Mouse (Mus musculus) limb, embryonic 14.5 days (tissue): ENCODE results near the gene Trem2. TPM values are rescaled to one million over a fixed set of nuclear protein-coding genes. Genes with fewer than 3 reads are reported as not detected.

ENCODE experiments used
- ATAC-seq: fragments of 200-750 bp; cut with Nextera tagmentation; 2 replicates; pipeline ENCODE4 v1.8.0; 2017; ENCODE audit warnings: low read depth, moderate number of reproducible peaks, moderate TSS enrichment; ENCODE audit not compliant: low FRiP score
- DNase-seq: peaks from one replicate; pipeline ENCODE4 v3.0.0-alpha.2; 2015; ENCODE audit warnings: low spot score
- H3K27ac ChIP-seq: fragments of 300-500 bp; sonication (generic); replicated peaks from 2 replicates; pipeline ENCODE4 v1.5.1; 2014; ENCODE audit warnings: low read depth, mild to moderate bottlenecking, low read length, moderate library complexity, mixed read lengths
- H3K27me3 ChIP-seq: fragments of 300-500 bp; sonication (generic); 2 replicates; pipeline ENCODE4 v1.6.1; 2014; ENCODE audit warnings: low read length, mixed read lengths; ENCODE audit not compliant: control insufficient read depth, insufficient read depth
- H3K36me3 ChIP-seq: fragments of 300-500 bp; sonication (generic); 2 replicates; pipeline ENCODE4 v1.6.1; 2014; ENCODE audit warnings: mild to moderate bottlenecking, low read length, moderate library complexity, mixed read lengths; ENCODE audit not compliant: control insufficient read depth, insufficient read depth
- H3K4me1 ChIP-seq: fragments of 300-500 bp; sonication (generic); 2 replicates; pipeline ENCODE4 v1.6.1; 2014; ENCODE audit warnings: antibody characterized with exemption, low read length, mixed read lengths; ENCODE audit not compliant: control insufficient read depth, insufficient read depth
- H3K4me2 ChIP-seq: fragments of 300-500 bp; sonication (generic); replicated peaks from 2 replicates; pipeline ENCODE4 v1.6.1; 2014; ENCODE audit warnings: low read depth, mild to moderate bottlenecking, low read length, moderate library complexity; ENCODE audit not compliant: severe bottlenecking
- H3K4me3 ChIP-seq: fragments of 300-500 bp; sonication (generic); replicated peaks from 2 replicates; pipeline ENCODE4 v1.5.1; 2014; ENCODE audit warnings: low read length
- H3K9ac ChIP-seq: fragments of 300-500 bp; sonication (generic); 2 replicates; pipeline ENCODE4 v1.6.1; 2014; ENCODE audit warnings: mild to moderate bottlenecking, low read depth, low read length, moderate library complexity; ENCODE audit not compliant: severe bottlenecking
- H3K9me3 ChIP-seq: fragments of 300-500 bp; sonication (generic); 2 replicates; pipeline ENCODE4 v1.6.1; 2016; ENCODE audit warnings: low read length; ENCODE audit not compliant: control insufficient read depth
- POLR2A ChIP-seq: fragments of 200-500 bp; IDR thresholded peaks from 2 replicates; pipeline ENCODE4 v1.8.0; 2012; ENCODE audit warnings: inconsistent platforms, mild to moderate bottlenecking, moderate library complexity, borderline replicate concordance; ENCODE audit not compliant: insufficient read depth, insufficient read length; ENCODE audit errors: extremely low read depth
- whole genome bisulfite sequencing: fragments of 180-500 bp; shearing (Covaris S2); extraction: QIAGEN DNeasy Blood & Tissue Kit; methylation state at CpG from one replicate; pipeline ENCODE4 v1.1.7; 2014; 5-methylcytosine and 5-hydroxymethylcytosine counted together
- polyA plus RNA-seq, 2 experiments: library from polyadenylated mRNA; depleted of rRNA in 1 of 2; stranded (reverse) in 1 of 2; unstranded in 1 of 2; fragments of >200 nt; fragmentation: Nextera tagmentation in 1 of 2; extraction: Ambion mirVana in 1 of 2; gene quantifications; 2 replicates each; pipeline versions ENCODE4 v1.2.1 to v1.2.3; 2012 to 2014

Gene Trem2
- 10.4 and 12.8 TPM in 2 replicates for polyA plus RNA-seq (2012; rRNA removed)
- 6.8 and 8.4 TPM in 2 replicates for polyA plus RNA-seq (2014; fragmentation: Nextera tagmentation; extraction: Ambion mirVana)

- Histone ChIP-seq H3K9ac (no peak within 1 kb of the TSS), H3K9me3 (no peaks in the 10 kb centered on the region), H3K4me1 (no peaks in the 10 kb centered on the region), H3K27ac (no peak within 1 kb of the TSS), H3K36me3 (no peaks in the 10 kb centered on the region), H3K4me3 (no peak within 1 kb of the TSS), H3K27me3 (no peaks in the 10 kb centered on the region), H3K4me2 (no peak within 1 kb of the TSS)
- DNase-seq: no peak
- ATAC-seq: no peak
- WGBS: 69% methylated on average over 5 of the region's 5 CpGs
- no peak for TF ChIP-seq POLR2A
Observed at GRCm38 (mm10) chr17:48346231-48346630, at the start of gene Trem2. Gene Trem2, plus strand, starts transcription at chr17:48346401.

GRCm38 (mm10) chr17:48299203-48299602 is 47.0 kb upstream of the Trem2 start, which contains the start of gene Treml2:
Gene Treml2, plus strand, starts transcription at chr17:48299498.
- Histone ChIP-seq H3K4me3 (no peak within 1 kb of the TSS), H3K36me3 (no peaks in the 10 kb centered on the region), H3K9me3 (no peaks in the 10 kb centered on the region), H3K27ac (no peak within 1 kb of the TSS), H3K27me3 (no peaks in the 10 kb centered on the region), H3K9ac (no peak within 1 kb of the TSS), H3K4me1 (no peaks in the 10 kb centered on the region), H3K4me2 (no peak within 1 kb of the TSS)
- ATAC-seq (no peak), DNase-seq (no peak)
- 28% methylated on average over 3 of the region's 4 CpGs for WGBS
- TF ChIP-seq POLR2A: no peak

- DNase-seq: no peak
- Histone ChIP-seq H3K9ac (no peak overlapping the region), H3K4me2 (no peak overlapping the region), H3K4me3 (no peak overlapping the region), H3K9me3 (no peaks in the 10 kb centered on the region), H3K36me3 (no peaks in the 10 kb centered on the region), H3K4me1 (no peaks in the 10 kb centered on the region), H3K27ac (no peak overlapping the region), H3K27me3 (no peaks in the 10 kb centered on the region)
- no peak for TF ChIP-seq POLR2A
- WGBS: 45% methylated on average over 7 of the region's 7 CpGs
- no peak for ATAC-seq
Observed at GRCm38 (mm10) chr17:48299756-48300155, 46.4 kb upstream of the Trem2 start.

- H3K9ac ChIP-seq: no peak overlapping the region
- TF ChIP-seq POLR2A: no peak
- ATAC-seq (no peak), DNase-seq (no peak)
- no peak overlapping the region for H3K27ac ChIP-seq
- no peak overlapping the region for H3K4me3 ChIP-seq
- no peak overlapping the region for H3K4me2 ChIP-seq
- H3K36me3 ChIP-seq: no peaks in the 10 kb centered on the region
- H3K9me3 ChIP-seq: no peaks in the 10 kb centered on the region
- no peaks in the 10 kb centered on the region for H3K27me3 ChIP-seq
- 63% methylated on average over 7 of the region's 7 CpGs for WGBS
- no peaks in the 10 kb centered on the region for H3K4me1 ChIP-seq
Observed at GRCm38 (mm10) chr17:48300199-48300598, 46.0 kb upstream of the Trem2 start.

DNA sequence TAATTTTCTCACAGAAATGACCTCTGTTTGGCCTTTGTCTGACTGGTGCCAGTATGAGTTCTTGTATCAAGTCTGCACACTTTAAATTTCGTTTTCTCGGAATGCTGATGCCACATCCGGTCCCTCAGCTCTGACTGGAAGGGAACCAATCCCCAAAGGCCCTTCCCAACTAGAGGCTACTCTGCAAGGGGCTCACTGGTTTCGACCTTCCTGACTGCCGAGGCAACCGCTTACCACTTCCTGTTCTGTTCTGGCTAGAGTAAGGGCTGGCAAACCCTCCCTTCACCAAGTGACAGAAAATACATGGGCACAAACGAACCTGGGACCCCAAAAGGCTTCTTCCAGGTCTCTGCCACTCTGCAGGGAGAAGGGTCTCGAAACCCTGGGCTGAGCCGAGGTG is 45.3 kb upstream of the Trem2 start:
- H3K4me2 ChIP-seq: no peak overlapping the region
- no peak for DNase-seq
- no peak for TF ChIP-seq POLR2A
- no peaks in the 10 kb centered on the region for H3K36me3 ChIP-seq
- 78% methylated on average over 9 of the region's 9 CpGs for WGBS
- no peaks in the 10 kb centered on the region for H3K27me3 ChIP-seq
- H3K4me3 ChIP-seq: no peak overlapping the region
- H3K9me3 ChIP-seq: no peaks in the 10 kb centered on the region
- ATAC-seq: no peak
- no peak overlapping the region for H3K9ac ChIP-seq
- no peaks in the 10 kb centered on the region for H3K4me1 ChIP-seq
- no peak overlapping the region for H3K27ac ChIP-seq

DNA sequence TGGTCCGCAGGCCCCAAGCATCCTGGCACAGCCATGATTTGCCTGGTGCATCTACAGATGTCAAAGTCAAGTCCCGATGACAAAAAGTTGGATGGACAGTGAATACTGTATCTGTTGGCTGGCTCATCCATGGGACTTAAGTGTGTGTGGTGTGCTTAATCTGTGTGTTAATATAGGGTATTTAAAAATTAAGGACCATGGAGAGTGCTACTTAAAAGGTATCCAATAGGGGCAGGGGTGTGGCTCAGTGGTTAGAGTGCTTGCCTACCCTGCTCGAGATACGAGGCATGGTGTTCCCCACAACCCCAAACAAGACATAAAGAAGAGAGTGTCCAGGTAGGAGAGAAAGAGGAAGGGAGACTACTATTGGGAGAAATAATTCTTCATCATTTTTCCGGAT is 44.4 kb upstream of the Trem2 start:
- Histone ChIP-seq H3K9me3 (no peaks in the 10 kb centered on the region), H3K9ac (no peak overlapping the region), H3K27ac (no peak overlapping the region), H3K4me1 (no peaks in the 10 kb centered on the region), H3K4me2 (no peak overlapping the region), H3K36me3 (no peaks in the 10 kb centered on the region), H3K27me3 (no peaks in the 10 kb centered on the region), H3K4me3 (no peak overlapping the region)
- no peak for ATAC-seq
- no peak for DNase-seq
- TF ChIP-seq POLR2A: no peak
- WGBS: 90% methylated on average over 5 of the region's 5 CpGs
